Mouse (Mus musculus): ENCODE measurements around the gene Gprc5a. TPM values are rescaled to one million over a fixed set of nuclear protein-coding genes. Genes with fewer than 3 reads are reported as not detected.

Gene Gprc5a
- total and polyA plus RNA-seq, 3 experiments: 0.08 to 0.59 TPM; not detected in 1

- H3K79me2 ChIP-seq (replicated peaks; ENCODE audit: control insufficient read depth, extremely low read depth, insufficient read depth, poor library complexity, severe bottlenecking): no peaks in the 10 kb centered on the region
- TF ChIP-seq CTCF (conservative IDR thresholded peaks at IDR 0.05 in 1 of 2, IDR thresholded peaks at IDR 0.05 in 1 of 2; ENCODE audit: low read depth in 2 of 2, low read length in 2 of 2) (no peak), UBTF (IDR thresholded peaks at IDR 0.05; ENCODE audit: low read depth, low read length) (no peak), SMC3 (IDR thresholded peaks at IDR 0.05; ENCODE audit: low read depth, low read length) (no peak), MYC (IDR thresholded peaks at IDR 0.05; ENCODE audit: low read depth, low read length) (no peak)
- H3K27ac ChIP-seq (ENCODE audit: insufficient read depth, low read depth): no peak overlapping the region
- H3K27me3 ChIP-seq (replicated peaks): no peaks in the 10 kb centered on the region
- no peak overlapping the region for H3K4me3 ChIP-seq (replicated peaks in 1 of 3; ENCODE audit: low read depth in 2 of 3, low read length in 2 of 3, poor library complexity in 1 of 3)
- in situ Hi-C loops (cut with MboI; ENCODE audit: low pct_ligation_motif_present, low pct_unique_long_range_greater_than_20kb, low sequenced_read_pairs) (no loop called here), dilution Hi-C loops (cut with MboI; ENCODE audit: extremely low pct_ligation_motif_present, extremely low pct_unique_long_range_greater_than_20kb, low sequenced_read_pairs) (no loop called here)
- H3K4me2 ChIP-seq (ENCODE audit: insufficient read depth, low read depth, poor library complexity, severe bottlenecking): peak overlapping the region; percentile 23; the same call in 1 of the 2 replicates
- H3K36me3 ChIP-seq (replicated peaks in 1 of 2; ENCODE audit: control insufficient read depth in 1 of 2, insufficient read depth in 1 of 2, low read length in 1 of 2): no peaks in the 10 kb centered on the region
- no peak for DNase-seq (ENCODE audit: extremely low read depth)
- no peaks in the 10 kb centered on the region for H3K9me3 ChIP-seq (replicated peaks; ENCODE audit: low read length)
- no peaks in the 10 kb centered on the region; a peak in 1 of 4 replicates for H3K4me1 ChIP-seq (ENCODE audit: control insufficient read depth in 1 of 2, insufficient read depth in 2 of 2)
- H3K9ac ChIP-seq (ENCODE audit: insufficient read depth, low read depth): no peak overlapping the region
Observed at GRCm38 (mm10) chr6:135112411-135113113, 47.1 kb downstream of the Gprc5a start.

- H3K4me1 ChIP-seq (ENCODE audit: control insufficient read depth in 1 of 2, insufficient read depth in 2 of 2): no peaks in the 10 kb centered on the region; a peak in 1 of 4 replicates
- no peak for DNase-seq (ENCODE audit: extremely low read depth)
- no peaks in the 10 kb centered on the region for H3K36me3 ChIP-seq (replicated peaks in 1 of 2; ENCODE audit: control insufficient read depth in 1 of 2, insufficient read depth in 1 of 2, low read length in 1 of 2)
- no peaks in the 10 kb centered on the region for H3K9me3 ChIP-seq (replicated peaks; ENCODE audit: low read length)
- no peaks in the 10 kb centered on the region for H3K27me3 ChIP-seq (replicated peaks)
- dilution Hi-C loops (cut with MboI; ENCODE audit: extremely low pct_ligation_motif_present, extremely low pct_unique_long_range_greater_than_20kb, low sequenced_read_pairs) (no loop called here), in situ Hi-C loops (cut with MboI; ENCODE audit: low pct_ligation_motif_present, low pct_unique_long_range_greater_than_20kb, low sequenced_read_pairs) (no loop called here)
- no peak overlapping the region for H3K27ac ChIP-seq (ENCODE audit: insufficient read depth, low read depth)
- H3K4me3 ChIP-seq (replicated peaks in 1 of 3; ENCODE audit: low read depth in 2 of 3, low read length in 2 of 3, poor library complexity in 1 of 3): no peak overlapping the region
- no peak overlapping the region for H3K9ac ChIP-seq (ENCODE audit: insufficient read depth, low read depth)
- H3K79me2 ChIP-seq (replicated peaks; ENCODE audit: control insufficient read depth, extremely low read depth, insufficient read depth, poor library complexity, severe bottlenecking): no peaks in the 10 kb centered on the region
- H3K4me2 ChIP-seq (ENCODE audit: insufficient read depth, low read depth, poor library complexity, severe bottlenecking): no peak overlapping the region
- TF ChIP-seq POLR2A (IDR thresholded peaks at IDR 0.05; ENCODE audit: low read depth, low read length): no peak
Observed at GRCm38 (mm10) chr6:135113114-135113436, 47.6 kb downstream of the Gprc5a start.

GRCm38 (mm10) chr6:135116479-135116878 lies 51.0 kb downstream of the Gprc5a start:
- no peak overlapping the region for H3K27ac ChIP-seq (ENCODE audit: insufficient read depth, low read depth)
- no peak overlapping the region for H3K4me2 ChIP-seq (ENCODE audit: insufficient read depth, low read depth, poor library complexity, severe bottlenecking)
- H3K4me1 ChIP-seq (ENCODE audit: control insufficient read depth in 1 of 2, insufficient read depth in 2 of 2): no peaks in the 10 kb centered on the region
- no peak for TF ChIP-seq IRF4 (IDR thresholded peaks at IDR 0.05; ENCODE audit: low read depth, low read length)
- TF ChIP-seq USF1 (IDR thresholded peaks at IDR 0.05; ENCODE audit: low read depth, low read length): no peak
- TF ChIP-seq ELF1 (IDR thresholded peaks at IDR 0.05; ENCODE audit: low read depth, low read length): no peak
- no peak for TF ChIP-seq MAX (IDR thresholded peaks at IDR 0.05; ENCODE audit: low read length)
- TF ChIP-seq SMC3 (IDR thresholded peaks at IDR 0.05; ENCODE audit: low read depth, low read length): no peak
- TF ChIP-seq JUND (conservative IDR thresholded peaks at IDR 0.05; ENCODE audit: low read depth, low read length): no peak
- no peak for TF ChIP-seq PAX5 (IDR thresholded peaks at IDR 0.05; ENCODE audit: low read length)
- H3K79me2 ChIP-seq (replicated peaks; ENCODE audit: control insufficient read depth, extremely low read depth, insufficient read depth, poor library complexity, severe bottlenecking): no peaks in the 10 kb centered on the region
- in situ Hi-C loops (cut with MboI; ENCODE audit: low pct_ligation_motif_present, low pct_unique_long_range_greater_than_20kb, low sequenced_read_pairs): no loop called here
- H3K9me3 ChIP-seq (replicated peaks; ENCODE audit: low read length): no peaks in the 10 kb centered on the region
- H3K36me3 ChIP-seq (replicated peaks in 1 of 2; ENCODE audit: control insufficient read depth in 1 of 2, insufficient read depth in 1 of 2, low read length in 1 of 2): no peaks in the 10 kb centered on the region
- no peak overlapping the region for H3K9ac ChIP-seq (ENCODE audit: insufficient read depth, low read depth)
- H3K4me3 ChIP-seq (replicated peaks in 1 of 3; ENCODE audit: low read depth in 2 of 3, low read length in 2 of 3, poor library complexity in 1 of 3): no peak overlapping the region
- H3K27me3 ChIP-seq (replicated peaks): no peaks in the 10 kb centered on the region
- DNase-seq (ENCODE audit: extremely low read depth): no peak
- dilution Hi-C loops (cut with MboI; ENCODE audit: extremely low pct_ligation_motif_present, extremely low pct_unique_long_range_greater_than_20kb, low sequenced_read_pairs): no loop called here
